Mouse (Mus musculus) kidney, adult 2 months (tissue): ENCODE measurements at regions not wholly inside any gene's neighbourhood (a gene's known extent, or its start where the extent isn't known, plus 50 kb on each side); places are given as distances from the start of the nearest gene placed in this dataset.

Experiments used
- CTCF ChIP-seq: fragments of 200-500 bp; conservative IDR thresholded peaks from 2 replicates; pipeline ENCODE4 v1.5.1; 2011; ENCODE audit warnings: low read depth, mild to moderate bottlenecking, control low read depth, low read length, moderate library complexity, mixed read lengths; ENCODE audit not compliant: insufficient read depth, insufficient read length
- POLR2A ChIP-seq: fragments of 200-500 bp; IDR thresholded peaks from one replicate; pipeline ENCODE4 v1.6.1; 2011; ENCODE audit warnings: low read depth, low read length, control low read depth

DNA sequence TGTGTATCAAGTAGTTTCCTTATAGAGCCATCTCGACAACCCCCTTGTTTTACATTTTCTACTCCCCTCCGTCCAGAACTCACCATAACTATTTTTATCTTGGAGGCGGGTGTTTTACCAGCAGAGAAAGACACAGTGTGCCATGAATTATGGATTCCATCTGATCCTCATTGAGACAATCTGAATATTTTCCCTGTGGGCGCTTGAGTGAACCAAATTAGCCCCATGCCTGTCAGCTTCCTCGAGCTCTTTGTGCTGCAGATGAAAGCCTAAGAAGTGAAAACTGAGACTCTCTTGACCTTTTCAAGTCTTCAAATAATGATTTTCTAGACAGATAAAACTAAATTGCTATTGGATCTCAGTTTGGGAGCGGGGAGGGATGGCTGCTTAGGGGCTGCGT is 134.0 kb upstream of the Ddx18 start:
- TF ChIP-seq CTCF (no peak), POLR2A (no peak)
